Mouse (Mus musculus) midbrain, embryonic 11.5 days (tissue): ENCODE results near the gene Mettl18. TPM values are rescaled to one million over a fixed set of nuclear protein-coding genes. Genes with fewer than 3 reads are reported as not detected.
"Not testable (repeated sequence)": the region's sequence is repeated elsewhere in the genome, so short reads cannot be mapped to it uniquely, and the experiment has no call there.

ENCODE experiments used
- ATAC-seq: fragments of 200-750 bp; cut with Nextera tagmentation; 2 replicates; pipeline ENCODE4 v1.8.0; 2017; ENCODE audit warnings: moderate TSS enrichment, moderate library complexity; ENCODE audit not compliant: low FRiP score
- DNase-seq: peaks from one replicate; pipeline ENCODE4 v3.0.0; 2015; ENCODE audit warnings: low spot score; ENCODE audit errors: missing footprints
- H3K27ac ChIP-seq: fragments of 300-500 bp; sonication (generic); 2 replicates; pipeline ENCODE4 v1.5.1; 2014; ENCODE audit warnings: low read depth, low read length
- H3K27me3 ChIP-seq: fragments of 300-500 bp; sonication (generic); 2 replicates; pipeline ENCODE4 v1.6.1; 2014; ENCODE audit warnings: mild to moderate bottlenecking, low read length, moderate library complexity, mixed read lengths; ENCODE audit not compliant: control insufficient read depth, insufficient read depth
- H3K36me3 ChIP-seq: fragments of 300-500 bp; sonication (generic); 2 replicates; pipeline ENCODE4 v1.6.1; 2014; ENCODE audit warnings: mild to moderate bottlenecking, low read length, moderate library complexity, mixed read lengths; ENCODE audit not compliant: control insufficient read depth, insufficient read depth
- H3K4me1 ChIP-seq: fragments of 300-500 bp; sonication (generic); 2 replicates; pipeline ENCODE4 v1.6.1; 2014; ENCODE audit warnings: low read length; ENCODE audit not compliant: control insufficient read depth, insufficient read depth
- H3K4me2 ChIP-seq: fragments of 300-500 bp; sonication (generic); 2 replicates; pipeline ENCODE4 v1.6.1; 2014; ENCODE audit warnings: mild to moderate bottlenecking, moderate library complexity
- H3K4me3 ChIP-seq: fragments of 300-500 bp; sonication (generic); 2 replicates; pipeline ENCODE4 v1.5.1; 2014; ENCODE audit warnings: low read depth, low read length
- H3K9ac ChIP-seq: fragments of 300-500 bp; sonication (generic); 2 replicates; pipeline ENCODE4 v1.6.1; 2014; ENCODE audit warnings: low read length
- H3K9me3 ChIP-seq: fragments of 300-500 bp; sonication (generic); 2 replicates; pipeline ENCODE4 v1.6.1; 2016; ENCODE audit warnings: low read length; ENCODE audit not compliant: control insufficient read depth
- WGBS: fragments of 180-500 bp; shearing (Covaris S2); extraction: QIAGEN DNeasy Blood & Tissue Kit; methylation state at CpG from one replicate; pipeline ENCODE4 v1.1.7; 2014; 5-methylcytosine and 5-hydroxymethylcytosine counted together
- polyA plus RNA-seq: library from polyadenylated mRNA; unstranded; fragments of >200 nt; fragmentation: Nextera tagmentation; extraction: Ambion mirVana; gene quantifications from 2 replicates; pipeline ENCODE4 v1.2.1, GENCODE M21; 2014

Gene Mettl18
- polyA plus RNA-seq, 1 experiment from 2014 or later: 11.5 TPM

DNA sequence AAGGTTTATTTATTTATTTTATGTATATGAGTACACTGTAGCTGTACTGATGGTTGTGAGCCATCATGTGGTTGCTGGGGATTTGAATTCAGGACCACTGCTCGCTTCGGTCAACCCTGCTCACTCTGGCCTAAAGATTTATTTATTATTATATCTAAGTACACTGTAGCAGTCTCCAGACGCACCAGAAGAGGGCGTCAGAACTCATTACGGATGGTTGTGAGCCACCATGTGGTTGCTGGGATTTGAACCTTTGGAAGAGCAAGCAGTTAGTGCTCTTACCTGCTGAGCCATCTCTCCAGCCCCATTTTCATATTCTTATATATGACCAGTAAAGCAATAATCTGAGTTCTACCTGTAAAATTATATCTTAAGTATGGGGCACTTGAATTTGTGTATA is 27.4 kb downstream of the Mettl18 start:
- DNase-seq: peak; percentile 41
- not testable (repeated sequence) for ATAC-seq, H3K4me1 ChIP-seq, H3K27ac ChIP-seq, H3K9ac ChIP-seq, H3K4me3 ChIP-seq, H3K36me3 ChIP-seq, H3K9me3 ChIP-seq, H3K27me3 ChIP-seq, H3K4me2 ChIP-seq
- WGBS: 81% methylated on average over 5 of the region's 5 CpGs

- Histone ChIP-seq H3K4me3 (no peak overlapping the region), H3K9me3 (no peaks in the 10 kb centered on the region), H3K9ac (no peak overlapping the region), H3K4me2 (no peak overlapping the region), H3K36me3 (no peaks in the 10 kb centered on the region), H3K27me3 (no peaks in the 10 kb centered on the region), H3K4me1 (no peaks in the 10 kb centered on the region), H3K27ac (no peak overlapping the region)
- WGBS: 89% methylated on average over 4 of the region's 4 CpGs
- DNase-seq (no peak), ATAC-seq (no peak)
Measured at GRCm38 (mm10) chr1:164025685-164026084, 31.0 kb downstream of the Mettl18 start.

GRCm38 (mm10) chr1:164027416-164027815 is 32.7 kb downstream of the Mettl18 start:
- Histone ChIP-seq H3K36me3 (no peaks in the 10 kb centered on the region), H3K27ac (no peak overlapping the region), H3K4me3 (no peak overlapping the region), H3K9me3 (no peaks in the 10 kb centered on the region), H3K27me3 (no peaks in the 10 kb centered on the region), H3K4me2 (no peak overlapping the region), H3K4me1 (no peaks in the 10 kb centered on the region), H3K9ac (no peak overlapping the region)
- ATAC-seq (no peak), DNase-seq (no peak)
- WGBS: 58% methylated on average over 5 of the region's 5 CpGs

DNA sequence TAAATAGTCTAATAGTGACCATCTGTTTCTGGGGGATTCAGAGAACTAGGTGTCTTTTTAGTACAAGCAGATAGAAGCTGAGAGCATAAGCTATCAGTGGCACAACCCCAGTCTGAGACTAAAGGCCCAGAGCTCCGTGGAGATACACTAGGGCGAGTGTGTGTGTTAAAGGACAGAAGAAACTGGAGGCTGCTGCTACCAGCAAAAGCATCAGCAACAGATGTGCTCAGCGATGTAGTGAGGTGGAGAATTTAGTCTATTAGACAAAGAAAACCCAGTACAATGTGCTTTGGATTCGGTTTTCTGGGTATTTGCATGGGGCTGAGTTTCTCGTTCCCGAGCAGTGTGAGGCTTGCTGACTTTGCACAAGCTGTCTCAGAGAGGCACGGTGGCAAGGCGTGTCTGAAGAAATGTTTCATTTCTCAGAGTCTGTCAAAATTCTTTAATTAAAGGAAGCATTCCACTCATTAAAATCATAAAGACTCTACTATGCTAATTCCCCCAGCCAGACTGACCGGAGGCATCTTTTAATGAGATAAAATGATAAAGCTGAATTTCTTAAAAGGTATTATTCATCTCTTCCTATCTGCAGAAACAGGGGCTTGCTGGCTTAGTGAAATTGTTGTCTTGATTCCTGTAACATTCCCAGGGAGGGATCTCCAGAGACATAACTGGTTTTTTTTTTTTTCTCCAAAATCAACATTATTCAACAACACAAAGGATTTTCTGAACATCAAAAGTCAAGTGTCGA is 45.9 kb downstream of the Mettl18 start:
- H3K4me2 ChIP-seq: no peak overlapping the region
- H3K9ac ChIP-seq: no peak overlapping the region
- H3K9me3 ChIP-seq: no peaks in the 10 kb centered on the region
- H3K27ac ChIP-seq: no peak overlapping the region
- H3K36me3 ChIP-seq: no peaks in the 10 kb centered on the region
- H3K4me1 ChIP-seq: no peaks in the 10 kb centered on the region
- no peak for ATAC-seq
- H3K27me3 ChIP-seq: no peaks in the 10 kb centered on the region
- 78% methylated on average over 10 of the region's 10 CpGs for WGBS
- peak; percentile 51 for DNase-seq
- H3K4me3 ChIP-seq: no peak overlapping the region

DNA sequence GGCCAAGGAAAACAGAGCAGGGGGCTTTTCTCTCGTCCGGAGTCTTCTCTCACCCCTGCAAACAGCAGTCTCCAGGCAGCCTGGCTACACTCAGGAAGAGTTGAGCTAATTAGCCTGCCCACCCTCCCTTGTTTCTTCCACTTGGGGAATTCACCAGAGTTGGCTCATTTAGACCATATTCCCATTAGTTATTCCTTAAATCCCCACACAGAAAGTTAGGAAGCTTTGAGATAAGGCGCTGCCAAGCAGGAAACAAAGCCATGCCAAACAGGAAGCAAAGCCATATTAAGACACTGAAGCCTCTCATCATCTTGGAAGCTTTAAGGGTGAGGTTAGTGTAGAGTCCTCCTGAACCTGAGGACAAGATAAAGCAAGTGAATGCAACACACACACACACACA is 48.9 kb downstream of the Mettl18 start:
- WGBS: 73% methylated on average over 3 of the region's 3 CpGs
- Histone ChIP-seq H3K27me3 (no peaks in the 10 kb centered on the region), H3K4me1 (no peaks in the 10 kb centered on the region), H3K9me3 (no peaks in the 10 kb centered on the region), H3K4me3 (no peak overlapping the region), H3K36me3 (no peaks in the 10 kb centered on the region), H3K27ac (no peak overlapping the region), H3K9ac (no peak overlapping the region), H3K4me2 (no peak overlapping the region)
- no peak for ATAC-seq
- DNase-seq: no peak

Other genes starting within 250 kb of the Mettl18 start
- 55.8 and 63.0 TPM in 2 replicates for gene Kifap3, start 215.3 kb upstream of the Mettl18 start, polyA plus RNA-seq
- gene Scyl3, start 65.8 kb upstream of the Mettl18 start, polyA plus RNA-seq: 20.0 and 21.1 TPM in 2 replicates
- gene BC055324, start 93 bp upstream of the Mettl18 start, polyA plus RNA-seq: 32.2 and 42.8 TPM in 2 replicates
- not detected in 2 replicates for gene Sele, start 53.3 kb downstream of the Mettl18 start, polyA plus RNA-seq
- not detected in 2 replicates for gene Sell, start 67.1 kb downstream of the Mettl18 start, polyA plus RNA-seq
- not detected in 2 replicates for gene Selp, start 120.4 kb downstream of the Mettl18 start, polyA plus RNA-seq
- 0.25 and 0.50 TPM in 2 replicates for gene F5, start 156.9 kb downstream of the Mettl18 start, polyA plus RNA-seq